Mouse (Mus musculus): ENCODE data around the gene Fpr3.

DNA sequence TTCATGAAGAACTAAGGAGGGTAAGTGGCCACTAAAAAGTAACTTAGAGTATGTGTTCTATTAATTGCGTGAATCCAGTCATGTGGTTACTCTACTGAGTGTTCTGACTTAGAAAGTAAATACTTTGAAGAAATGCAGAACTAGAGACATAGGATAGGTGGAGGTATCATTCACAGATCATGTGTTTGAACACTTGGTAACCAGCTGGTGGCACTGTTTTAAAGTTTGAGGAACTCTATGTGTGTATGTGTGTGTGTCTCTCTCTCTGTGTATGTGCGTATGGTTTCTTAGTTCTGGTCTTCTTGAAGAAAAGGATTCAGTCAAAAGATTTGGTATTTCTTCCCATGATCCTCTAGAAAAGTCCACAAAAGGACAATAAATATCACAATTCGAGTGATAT, 27.5 kb upstream of the Fpr3 start:
- no peak for TF ChIP-seq EP300 (IDR thresholded peaks at IDR 0.05)
- TF ChIP-seq CTCF (IDR thresholded peaks at IDR 0.05) = peak; percentile 38
